Mouse (Mus musculus) liver, embryonic 12.5 days (tissue): ENCODE results near the gene Mtf1. TPM values are rescaled to one million over a fixed set of nuclear protein-coding genes. Genes with fewer than 3 reads are reported as not detected.

ENCODE experiments used
- ATAC-seq: fragments of 200-750 bp; cut with Nextera tagmentation; 2 replicates; pipeline ENCODE4 v1.8.0; 2017; ENCODE audit warnings: moderate number of reproducible peaks, mild to moderate bottlenecking, moderate library complexity
- H3K27ac ChIP-seq: fragments of 300-500 bp; sonication (generic); 2 replicates; pipeline ENCODE4 v1.5.1; 2016; ENCODE audit warnings: mild to moderate bottlenecking
- H3K27me3 ChIP-seq: fragments of 300-500 bp; sonication (generic); replicated peaks from 2 replicates; pipeline ENCODE4 v1.6.1; 2016; ENCODE audit warnings: mild to moderate bottlenecking, moderate library complexity
- H3K36me3 ChIP-seq: fragments of 300-500 bp; sonication (generic); 2 replicates; pipeline ENCODE4 v1.6.1; 2016; ENCODE audit warnings: mild to moderate bottlenecking, moderate library complexity
- H3K4me1 ChIP-seq: fragments of 300-500 bp; sonication (generic); 2 replicates; pipeline ENCODE4 v1.6.1; 2016
- H3K4me2 ChIP-seq: fragments of 300-500 bp; sonication (generic); 2 replicates; pipeline ENCODE4 v1.6.1; 2016; ENCODE audit warnings: mild to moderate bottlenecking, moderate library complexity
- H3K4me3 ChIP-seq: fragments of 300-500 bp; sonication (generic); 2 replicates; pipeline ENCODE4 v1.5.1; 2016; ENCODE audit warnings: mild to moderate bottlenecking, moderate library complexity
- H3K9ac ChIP-seq: fragments of 300-500 bp; sonication (generic); 2 replicates; pipeline ENCODE4 v1.6.1; 2016; ENCODE audit warnings: mild to moderate bottlenecking, moderate library complexity
- H3K9me3 ChIP-seq: fragments of 300-500 bp; sonication (generic); replicated peaks from 2 replicates; pipeline ENCODE4 v1.6.1; 2016; ENCODE audit warnings: mild to moderate bottlenecking, moderate library complexity
- WGBS: fragments of 180-500 bp; shearing (Covaris S2); methylation state at CpG from one replicate; pipeline ENCODE4 v1.1.7; 2016; ENCODE audit not compliant: insufficient replicate concordance; 5-methylcytosine and 5-hydroxymethylcytosine counted together
- polyA plus RNA-seq: library from polyadenylated mRNA; unstranded; fragments of >200 nt; fragmentation: Nextera tagmentation; extraction: Ambion mirVana; gene quantifications from 2 replicates; pipeline ENCODE4 v1.2.1, GENCODE M21; 2016

Mtf1 gene
- 16.3 and 16.6 TPM in 2 replicates for polyA plus RNA-seq

DNA sequence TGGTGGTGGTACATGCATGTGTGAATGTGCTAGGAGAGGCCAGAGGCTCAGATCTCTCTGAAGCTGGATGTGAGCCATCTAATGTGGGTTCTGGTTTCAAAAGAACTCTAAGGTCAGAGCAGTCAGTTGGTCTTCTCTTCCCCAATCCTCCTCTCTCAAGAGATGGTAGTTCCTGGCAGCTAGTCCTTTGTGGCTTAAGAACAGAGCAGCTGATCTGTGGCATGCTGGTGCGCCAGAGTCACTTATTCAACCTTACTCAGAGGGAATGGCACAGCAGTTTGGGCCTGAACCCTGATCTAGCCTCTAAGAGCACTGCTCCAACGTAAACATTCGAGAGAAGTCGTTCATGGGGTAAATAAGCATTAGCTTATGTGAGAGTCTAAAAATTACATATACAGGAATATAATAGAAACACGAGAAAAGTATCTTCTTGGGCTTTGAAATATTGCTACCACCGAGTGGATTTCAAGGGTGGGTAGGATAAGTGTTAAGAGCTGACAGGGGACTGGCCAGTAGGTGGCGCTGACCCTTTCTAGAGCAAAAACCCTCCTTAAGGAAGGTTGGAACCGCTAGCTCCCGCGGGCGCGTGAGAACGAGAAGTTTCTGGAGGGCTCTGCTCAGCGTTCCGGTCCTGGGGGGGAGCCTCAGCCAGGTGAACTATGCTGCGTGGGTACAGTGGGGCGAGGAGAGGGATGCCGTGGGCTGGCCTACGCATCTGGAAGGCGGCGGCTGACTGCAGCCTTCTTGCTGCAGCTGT lies at the start of gene Mtf1:
Mtf1 (plus strand) TSS at position 553 of the 757 bp plus-strand sequence.
- 3% methylated on average over 19 of the region's 21 CpGs for WGBS
- Histone ChIP-seq H3K9ac (peak within 1 kb of the TSS; percentile 96), H3K9me3 (no peaks in the 10 kb centered on the region), H3K27me3 (no peaks in the 10 kb centered on the region), H3K4me3 (peak within 1 kb of the TSS; percentile 93), H3K27ac (peak within 1 kb of the TSS; percentile 99), H3K4me2 (peak within 1 kb of the TSS; percentile 95), H3K4me1 (peaks cover 49% of the 10 kb centered on the region), H3K36me3 (peaks cover 73% of the 10 kb centered on the region)
- peak; percentile 75 for ATAC-seq

GRCm38 (mm10) chr4:124752281-124753199 lies 49.4 kb upstream of the Mtf1 start:
- peaks cover 69% of the 10 kb centered on the region for H3K4me1 ChIP-seq
- H3K36me3 ChIP-seq: peaks cover 17% of the 10 kb centered on the region
- H3K9me3 ChIP-seq: no peaks in the 10 kb centered on the region
- H3K27me3 ChIP-seq: no peaks in the 10 kb centered on the region
- H3K4me2 ChIP-seq: peak overlapping the region; percentile 89
- H3K27ac ChIP-seq: peak overlapping the region; percentile 89
- WGBS: 4% methylated on average over 15 of the region's 15 CpGs
- peak overlapping the region; percentile 92 for H3K4me3 ChIP-seq
- H3K9ac ChIP-seq: peak overlapping the region; percentile 93
- peak; percentile 77 for ATAC-seq

GRCm38 (mm10) chr4:124755526-124755925 lies 46.4 kb upstream of the Mtf1 start:
- Histone ChIP-seq H3K4me3 (no peak overlapping the region), H3K4me2 (peak overlapping the region; percentile 89), H3K27ac (peak overlapping the region; percentile 48), H3K27me3 (no peaks in the 10 kb centered on the region), H3K9me3 (no peaks in the 10 kb centered on the region), H3K36me3 (peaks cover 30% of the 10 kb centered on the region), H3K9ac (peak overlapping the region; percentile 14; the same call in 1 of the 2 replicates), H3K4me1 (peaks cover 85% of the 10 kb centered on the region)
- no peak for ATAC-seq
- WGBS: 42% methylated on average over 7 of the region's 7 CpGs

GRCm38 (mm10) chr4:124759305-124759811 lies 42.5 kb upstream of the Mtf1 start:
- Histone ChIP-seq H3K4me1 (peaks cover 67% of the 10 kb centered on the region), H3K27ac (peak overlapping the region; percentile 58), H3K27me3 (no peaks in the 10 kb centered on the region), H3K36me3 (peaks cover 28% of the 10 kb centered on the region), H3K9me3 (no peaks in the 10 kb centered on the region), H3K4me2 (peak overlapping the region; percentile 9), H3K4me3 (no peak overlapping the region), H3K9ac (no peak overlapping the region)
- WGBS: 28% methylated on average over 7 of the region's 7 CpGs
- ATAC-seq: peak; percentile 67

GRCm38 (mm10) chr4:124761201-124761600 lies 40.7 kb upstream of the Mtf1 start:
- WGBS: 14% methylated on average over 1 of the region's 1 CpGs
- peaks cover 66% of the 10 kb centered on the region for H3K4me1 ChIP-seq
- no peak overlapping the region for H3K9ac ChIP-seq

GRCm38 (mm10) chr4:124762858-124763452 lies 38.9 kb upstream of the Mtf1 start:
- H3K9me3 ChIP-seq: no peaks in the 10 kb centered on the region
- no peak overlapping the region for H3K4me2 ChIP-seq
- 80% methylated on average over 6 of the region's 6 CpGs for WGBS
- H3K9ac ChIP-seq: no peak overlapping the region
- no peak overlapping the region for H3K4me3 ChIP-seq
- peaks cover 68% of the 10 kb centered on the region for H3K4me1 ChIP-seq
- no peak overlapping the region for H3K27ac ChIP-seq
- ATAC-seq: no peak
- H3K36me3 ChIP-seq: peaks cover 24% of the 10 kb centered on the region
- H3K27me3 ChIP-seq: no peaks in the 10 kb centered on the region

More at GRCm38 (mm10) chr4:124761201-124761600, 40.7 kb upstream of the Mtf1 start:
- peaks cover 24% of the 10 kb centered on the region for H3K36me3 ChIP-seq
- no peak for ATAC-seq
- no peaks in the 10 kb centered on the region for H3K27me3 ChIP-seq
- no peaks in the 10 kb centered on the region for H3K9me3 ChIP-seq
- no peak overlapping the region for H3K27ac ChIP-seq
- no peak overlapping the region for H3K4me2 ChIP-seq
- H3K4me3 ChIP-seq: no peak overlapping the region

- no peaks in the 10 kb centered on the region for H3K27me3 ChIP-seq
- H3K4me2 ChIP-seq: peak overlapping the region; percentile 9; the same call in 1 of the 2 replicates
- no peaks in the 10 kb centered on the region for H3K9me3 ChIP-seq
- no peak overlapping the region for H3K4me3 ChIP-seq
- 57% methylated on average over 23 of the region's 23 CpGs for WGBS
- peaks cover 23% of the 10 kb centered on the region for H3K36me3 ChIP-seq
- no peak overlapping the region for H3K9ac ChIP-seq
- peaks cover 75% of the 10 kb centered on the region for H3K4me1 ChIP-seq
- H3K27ac ChIP-seq: peak overlapping the region; percentile 50
- no peak for ATAC-seq
Measured at GRCm38 (mm10) chr4:124765802-124766565, 35.9 kb upstream of the Mtf1 start.

DNA sequence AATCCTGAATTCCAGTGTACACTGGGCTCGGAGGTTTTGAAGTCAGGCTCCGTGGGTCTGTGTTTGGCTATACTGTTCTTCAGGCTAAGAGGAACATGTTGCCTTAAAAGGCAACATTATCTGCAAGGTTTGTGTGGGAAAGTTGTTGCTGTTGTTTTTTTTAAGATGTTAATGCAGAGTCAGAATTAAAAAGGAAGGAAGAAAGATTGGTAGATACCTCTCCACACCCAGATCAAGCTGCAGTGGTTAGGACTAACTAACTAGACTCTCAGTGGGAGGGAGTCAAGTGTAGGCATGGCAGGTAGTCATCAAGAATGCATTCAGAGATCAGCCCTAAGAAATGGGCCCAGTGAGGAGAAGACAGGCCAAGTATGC lies 35.4 kb upstream of the Mtf1 start:
- H3K4me3 ChIP-seq: no peak overlapping the region
- H3K4me1 ChIP-seq: peaks cover 78% of the 10 kb centered on the region
- H3K27me3 ChIP-seq: no peaks in the 10 kb centered on the region
- H3K27ac ChIP-seq: peak overlapping the region; percentile 50
- peaks cover 24% of the 10 kb centered on the region for H3K36me3 ChIP-seq
- no peak for ATAC-seq
- H3K4me2 ChIP-seq: peak overlapping the region; percentile 9; the same call in 1 of the 2 replicates
- H3K9ac ChIP-seq: peak overlapping the region; percentile 41; the same call in 1 of the 2 replicates
- no peaks in the 10 kb centered on the region for H3K9me3 ChIP-seq
- 45% methylated on average over 2 of the region's 2 CpGs for WGBS

DNA sequence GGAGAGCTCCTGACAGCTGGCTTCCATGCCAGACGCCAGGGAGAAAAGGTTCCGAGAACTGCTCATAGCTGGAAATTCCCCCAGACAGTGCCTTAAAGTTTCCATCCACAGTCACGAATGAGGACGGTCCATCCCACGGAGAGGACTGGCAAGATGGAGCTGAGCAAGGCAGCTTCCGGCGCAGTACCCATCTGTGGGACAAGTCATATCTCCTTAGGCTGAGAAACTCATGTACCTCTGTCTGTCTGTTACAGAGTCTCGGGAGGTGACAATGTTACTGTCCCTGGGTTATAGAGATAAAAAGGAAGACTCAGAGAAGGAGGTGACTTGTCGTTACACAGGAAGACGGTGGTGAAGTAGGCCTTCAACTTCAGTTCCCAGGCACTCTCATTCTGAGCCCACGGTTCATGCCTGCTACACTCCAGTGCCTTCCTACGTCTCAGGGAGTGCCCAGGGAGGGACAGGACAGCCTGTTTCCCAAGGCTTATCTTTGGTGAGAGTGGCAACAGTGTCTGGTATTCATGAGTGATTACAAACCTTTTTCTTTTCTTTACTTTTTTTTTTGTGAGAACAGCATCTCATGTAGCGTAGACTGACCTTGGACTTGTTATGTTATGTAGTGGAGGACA lies 32.8 kb upstream of the Mtf1 start:
- Histone ChIP-seq H3K27me3 (no peaks in the 10 kb centered on the region), H3K4me3 (peak overlapping the region; percentile 10), H3K9me3 (no peaks in the 10 kb centered on the region), H3K9ac (peak overlapping the region; percentile 49), H3K4me1 (peaks cover 98% of the 10 kb centered on the region), H3K27ac (peak overlapping the region; percentile 77), H3K36me3 (peaks cover 17% of the 10 kb centered on the region), H3K4me2 (peak overlapping the region; percentile 60)
- 22% methylated on average over 13 of the region's 13 CpGs for WGBS
- peak; percentile 81 for ATAC-seq

- no peak for ATAC-seq
- H3K27me3 ChIP-seq: no peaks in the 10 kb centered on the region
- H3K36me3 ChIP-seq: peaks cover 17% of the 10 kb centered on the region
- H3K4me2 ChIP-seq: no peak overlapping the region
- H3K9me3 ChIP-seq: no peaks in the 10 kb centered on the region
- 63% methylated on average over 5 of the region's 5 CpGs for WGBS
- no peak overlapping the region for H3K4me3 ChIP-seq
- peaks cover 99% of the 10 kb centered on the region for H3K4me1 ChIP-seq
- H3K9ac ChIP-seq: no peak overlapping the region
- 0 out of 2 replicates have a peak overlapping the region, but pooled peaks have one; percentile 13 for H3K27ac ChIP-seq
Measured at GRCm38 (mm10) chr4:124770624-124771023, 31.3 kb upstream of the Mtf1 start.
